Mouse (Mus musculus) T-helper 2 cell (primary cell): Measurements from ENCODE around the gene Utp20.
"Not testable (repeated sequence)": the region's sequence is repeated elsewhere in the genome, so short reads cannot be mapped to it uniquely, and the experiment has no call there.

ENCODE experiments used
- in situ Hi-C: fragments of 300-600 bp; cut with MboI, MseI; formaldehyde crosslinking; loops from one replicate; pipeline ENCODE4 v1.15.1; 2025; ENCODE audit warnings: high pct_unique_total_duplicates

The Utp20 gene

DNA sequence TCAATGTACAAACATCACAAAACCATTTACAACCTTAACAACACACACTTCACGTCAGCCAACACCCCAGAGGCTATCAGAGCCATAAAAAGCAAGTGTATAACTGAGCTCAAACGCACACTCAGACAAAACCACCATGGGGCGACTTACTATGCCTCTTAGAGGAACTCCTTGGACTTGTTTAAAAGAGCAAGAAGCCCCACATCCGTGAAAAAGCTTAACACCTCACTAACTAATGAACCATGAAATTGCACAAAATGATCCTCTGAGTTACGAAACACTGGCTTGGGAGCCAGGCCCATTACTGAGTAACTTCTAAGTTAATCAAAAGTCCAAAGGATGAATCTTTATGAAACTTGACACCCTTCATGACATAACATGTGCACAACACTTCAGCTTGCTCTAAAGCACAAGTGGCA, 42.1 kb downstream of the Utp20 start:
- in situ Hi-C loops = loop anchor here (25.0 kb wide), 1 partner anchor 547 kb away; no protein-coding TSS in a partner anchor

DNA sequence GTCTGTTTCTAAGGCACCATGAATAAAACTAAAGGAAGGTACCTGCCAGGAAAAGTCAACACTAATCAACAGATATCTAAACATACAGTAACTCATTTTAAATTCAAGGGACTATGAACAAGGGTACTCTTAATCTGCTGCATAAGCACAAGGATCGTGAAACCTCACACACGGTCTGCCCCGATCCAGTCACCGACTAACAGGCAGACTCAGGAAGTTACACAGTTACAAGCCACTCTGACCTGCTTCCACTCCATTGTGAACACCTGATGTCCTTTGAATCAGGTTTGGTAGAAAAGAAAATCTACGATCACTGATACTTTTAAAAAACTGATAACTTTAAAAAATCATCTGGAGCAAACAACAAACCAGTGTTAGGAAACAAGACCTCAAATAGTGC, 42.7 kb downstream of the Utp20 start:
- in situ Hi-C loops = loop anchor here (25.0 kb wide), 1 partner anchor 547 kb away; no protein-coding TSS in a partner anchor

DNA sequence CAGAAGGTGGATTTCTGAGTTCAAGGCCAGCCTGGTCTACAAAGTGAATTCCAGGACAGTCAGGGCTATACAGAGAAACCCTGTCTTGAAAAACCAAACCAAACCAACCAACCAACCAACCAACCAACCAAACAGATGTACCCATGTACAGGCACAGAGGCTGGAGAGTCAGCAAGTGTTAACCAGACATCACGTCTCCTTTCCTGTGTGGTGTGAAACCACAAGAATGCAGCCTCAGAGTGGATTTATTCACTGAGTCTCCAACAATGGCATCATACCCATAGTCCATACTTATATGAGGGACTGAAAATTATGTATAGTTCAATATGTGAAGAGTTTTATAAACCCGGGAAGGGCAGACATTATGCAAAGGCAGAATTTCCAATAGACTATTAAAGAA, 43.5 kb downstream of the Utp20 start:
- in situ Hi-C loops = loop anchor here (25.0 kb wide), 1 partner anchor 546 kb away; no protein-coding TSS in a partner anchor

DNA sequence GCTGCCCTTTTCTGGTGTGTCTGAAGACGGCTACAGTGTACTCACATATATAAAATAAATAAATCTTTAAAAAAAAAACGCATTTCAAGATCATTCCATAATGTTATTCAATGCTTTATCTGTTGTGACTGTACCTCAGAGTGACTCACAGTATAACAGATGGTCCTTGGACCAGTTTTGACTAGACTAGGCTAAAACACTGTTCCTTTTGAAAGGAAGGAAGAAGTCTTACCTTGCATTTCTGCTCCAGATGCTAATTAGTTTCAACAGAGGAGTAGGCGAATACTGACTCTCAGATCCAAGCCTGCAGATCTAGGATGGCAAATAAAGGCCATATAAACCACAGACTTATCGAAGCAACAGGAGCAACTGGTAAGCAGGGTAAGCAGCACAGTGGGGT, 45.9 kb downstream of the Utp20 start:
- in situ Hi-C loops = loop anchor here (25.0 kb wide), 1 partner anchor 543 kb away; no protein-coding TSS in a partner anchor

DNA sequence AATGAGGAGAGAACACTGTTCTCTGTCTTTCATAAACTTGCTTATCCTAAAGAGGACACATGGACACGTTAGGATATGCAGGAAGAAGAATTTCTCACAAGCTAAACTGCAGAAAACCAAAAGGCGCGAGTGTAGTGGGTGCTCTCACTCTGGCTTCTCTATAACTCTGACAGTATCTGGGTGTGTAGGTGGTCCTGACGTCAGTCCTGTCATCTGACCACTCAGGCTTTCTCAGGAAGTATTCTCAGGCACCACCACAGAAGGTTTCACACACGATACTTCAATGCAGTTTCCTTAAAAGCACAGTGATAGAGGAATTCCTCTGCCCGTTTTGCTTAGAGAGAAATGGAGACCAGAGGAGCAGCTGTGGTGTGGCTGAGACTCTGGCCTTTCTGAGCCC, 50.4 kb downstream of the Utp20 start:
- in situ Hi-C loops = loop anchor here (25.0 kb wide), 1 partner anchor 539 kb away; no protein-coding TSS in a partner anchor

DNA sequence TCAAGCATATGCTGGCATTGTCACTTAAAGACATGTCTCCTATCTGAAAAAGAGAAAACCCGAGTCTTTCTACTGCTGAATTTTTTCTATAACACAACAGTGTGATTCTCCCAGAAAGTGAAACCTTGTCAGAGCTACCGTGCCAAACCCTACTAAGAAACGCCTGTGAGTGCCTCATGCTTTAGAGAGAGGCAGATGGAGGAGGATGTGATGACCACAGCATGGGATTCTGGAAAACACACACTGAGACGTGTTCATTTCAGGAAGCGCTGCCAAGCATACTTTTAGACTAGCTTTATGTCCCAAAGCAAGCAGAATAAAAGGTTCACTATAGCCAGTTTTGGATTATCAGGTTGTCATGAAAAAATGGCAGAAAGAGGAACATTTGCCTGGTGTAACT, 53.6 kb downstream of the Utp20 start:
- in situ Hi-C loops = not testable (repeated sequence)

DNA sequence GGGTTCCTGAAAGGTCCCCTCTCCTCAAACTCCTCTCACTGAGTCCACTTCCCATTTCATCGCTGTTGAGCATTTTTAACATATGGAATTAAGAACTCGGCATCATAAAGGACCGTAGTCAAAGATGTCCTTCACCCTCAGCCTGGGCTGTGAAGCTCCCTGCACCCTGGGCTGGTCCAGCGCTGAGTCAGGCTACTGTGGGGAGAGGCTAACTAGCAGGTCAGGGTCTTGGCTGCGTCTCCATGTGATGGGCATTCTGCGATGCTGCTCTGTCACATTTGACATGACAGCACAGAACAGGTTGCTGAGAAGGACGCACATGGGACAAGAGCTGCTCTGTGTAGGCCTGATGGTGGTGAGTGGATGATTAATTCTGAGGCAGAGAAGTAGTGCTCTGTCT, 56.9 kb downstream of the Utp20 start:
- in situ Hi-C loops = no loop called here

DNA sequence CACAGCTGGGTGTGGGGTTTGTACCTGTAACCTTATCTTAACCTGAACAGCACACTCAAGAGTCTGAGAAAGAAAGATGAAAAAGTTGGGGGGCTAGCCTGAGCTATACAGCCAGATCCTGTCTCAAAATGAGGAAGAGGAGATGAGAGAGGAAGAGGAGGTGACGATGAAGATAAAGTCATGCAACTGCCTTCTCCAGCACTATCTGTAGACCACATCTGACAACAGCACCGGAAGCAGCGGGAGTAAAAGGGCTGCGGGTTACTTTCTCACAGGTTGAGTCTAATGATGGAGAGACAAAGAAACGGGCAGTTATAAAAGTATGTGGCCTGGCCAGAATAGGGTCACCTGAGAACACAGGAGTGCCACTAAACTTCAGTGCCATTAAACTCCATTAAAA, 57.6 kb downstream of the Utp20 start:
- in situ Hi-C loops = no loop called here

DNA sequence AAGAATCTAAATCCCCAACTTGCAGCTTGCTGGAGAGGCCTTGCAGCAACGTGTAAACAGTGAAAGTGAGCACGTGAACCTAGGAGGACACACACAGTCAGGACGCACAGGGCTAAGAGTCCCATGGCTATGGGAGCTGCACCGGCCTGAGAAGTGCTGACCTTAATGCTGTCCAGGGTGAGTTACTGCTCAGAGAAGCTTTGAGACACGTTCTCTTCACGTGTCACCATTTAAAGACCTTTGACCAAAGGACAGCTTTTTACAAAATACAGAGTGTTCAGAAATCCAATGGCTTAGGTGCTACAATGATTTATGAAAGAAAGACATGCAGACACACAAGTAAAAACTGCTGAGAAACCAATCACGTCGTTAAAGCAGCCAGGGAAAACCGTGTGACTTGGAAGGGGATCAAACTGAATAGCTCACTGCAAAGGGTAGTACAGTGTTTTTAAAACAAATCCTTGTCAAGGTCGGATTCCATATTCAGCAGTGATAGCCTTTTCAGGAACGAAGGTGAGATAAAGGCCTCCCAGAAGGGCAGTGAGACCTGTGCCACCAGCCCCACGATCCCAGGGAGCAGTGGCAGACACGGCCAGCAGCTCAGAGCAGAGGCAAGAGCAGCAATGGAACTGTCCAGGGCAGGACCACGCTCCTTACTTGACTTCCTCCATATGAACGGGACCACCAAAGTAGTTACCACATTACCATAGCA, 61.0 kb downstream of the Utp20 start:
- in situ Hi-C loops = no loop called here

DNA sequence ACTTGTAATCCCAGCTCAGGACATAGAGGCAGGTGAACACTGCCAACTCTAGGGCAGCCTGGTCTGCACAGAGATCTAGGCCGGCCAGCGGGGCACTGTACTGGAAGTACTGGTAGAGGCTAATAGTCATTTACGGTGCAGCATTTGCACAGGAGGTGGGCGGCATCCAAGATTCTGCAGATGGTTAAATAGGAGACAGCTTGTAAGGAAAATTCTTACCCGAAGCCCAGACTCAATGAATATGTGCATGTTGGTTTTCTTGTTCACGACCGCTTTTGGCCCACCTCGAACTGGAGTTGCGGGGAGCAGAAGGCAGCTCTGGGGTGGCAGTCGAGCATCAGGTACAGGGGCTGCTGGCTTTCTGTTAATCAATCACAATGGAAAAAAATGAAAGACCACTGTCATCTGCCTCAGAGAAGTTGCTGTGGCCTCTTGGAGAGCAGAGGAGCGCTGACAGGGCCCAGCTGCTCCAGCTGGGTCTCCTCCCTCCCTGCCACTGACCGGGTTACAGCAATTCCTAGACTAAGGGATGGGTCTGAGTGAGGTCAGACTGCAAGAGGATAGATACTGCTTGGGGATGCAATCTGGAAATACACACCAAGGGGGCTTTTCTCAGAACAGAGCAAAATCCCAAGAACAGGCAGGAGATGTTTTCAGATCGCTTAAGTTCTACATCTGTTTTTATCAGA, 64.9 kb downstream of the Utp20 start:
- in situ Hi-C loops = no loop called here

DNA sequence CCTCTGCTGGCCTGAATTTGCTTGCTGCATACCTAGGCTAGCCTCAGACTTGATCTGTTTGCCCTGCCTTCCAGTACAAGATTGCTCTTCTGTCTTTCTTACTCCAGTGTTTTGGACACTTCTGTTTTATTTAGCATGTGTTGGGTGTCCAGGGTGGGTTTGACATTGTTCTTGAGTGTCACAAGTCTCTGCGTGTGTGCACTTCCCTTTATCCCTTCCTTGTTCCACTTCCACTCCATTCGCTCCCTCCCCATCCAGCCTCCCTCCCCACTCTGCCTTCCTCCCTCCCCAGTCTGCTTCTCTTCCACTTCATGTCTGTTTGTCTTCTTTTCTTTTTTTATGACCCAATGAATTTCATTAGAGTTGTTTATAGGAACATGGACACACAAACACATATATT, 85.2 kb downstream of the Utp20 start:
- in situ Hi-C loops = no loop called here

DNA sequence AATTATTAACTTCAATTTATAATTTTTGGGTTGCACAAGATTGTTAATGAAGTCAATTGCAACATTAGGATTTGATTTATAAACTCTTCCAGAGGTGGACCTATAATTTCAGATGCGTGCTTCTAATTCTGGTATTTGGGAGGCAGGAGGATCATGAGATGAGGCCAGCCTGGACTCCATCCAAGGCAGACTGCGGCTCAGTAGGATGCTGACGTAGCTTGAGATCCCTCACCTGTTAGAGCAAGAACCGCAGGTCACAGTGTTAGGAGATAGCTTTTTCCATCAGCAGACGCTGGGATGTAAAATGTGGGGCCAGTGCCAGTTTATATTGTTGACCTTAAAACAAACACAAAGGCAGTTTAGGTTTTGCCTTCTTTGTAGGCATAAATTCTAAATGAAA, 85.8 kb downstream of the Utp20 start:
- in situ Hi-C loops = no loop called here

DNA sequence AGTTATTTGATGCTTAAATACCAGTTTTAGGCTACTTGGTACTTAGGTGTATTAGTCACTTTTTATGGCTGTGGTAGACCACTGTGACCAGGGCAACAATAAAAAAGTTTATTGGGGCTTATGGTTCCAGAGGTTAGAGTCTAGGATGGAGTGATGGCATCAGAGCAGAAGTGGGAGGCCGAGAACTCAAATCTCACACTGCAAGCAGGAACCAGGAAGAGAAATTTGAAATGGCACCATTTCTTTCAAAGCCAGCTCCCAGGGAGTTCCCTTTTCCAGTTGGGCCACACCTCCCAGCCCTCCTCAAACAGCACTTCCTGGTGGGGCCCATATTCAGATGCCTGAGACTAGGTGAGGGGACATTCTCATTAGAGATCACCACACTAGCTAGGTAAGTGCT, 86.8 kb downstream of the Utp20 start:
- in situ Hi-C loops = no loop called here

DNA sequence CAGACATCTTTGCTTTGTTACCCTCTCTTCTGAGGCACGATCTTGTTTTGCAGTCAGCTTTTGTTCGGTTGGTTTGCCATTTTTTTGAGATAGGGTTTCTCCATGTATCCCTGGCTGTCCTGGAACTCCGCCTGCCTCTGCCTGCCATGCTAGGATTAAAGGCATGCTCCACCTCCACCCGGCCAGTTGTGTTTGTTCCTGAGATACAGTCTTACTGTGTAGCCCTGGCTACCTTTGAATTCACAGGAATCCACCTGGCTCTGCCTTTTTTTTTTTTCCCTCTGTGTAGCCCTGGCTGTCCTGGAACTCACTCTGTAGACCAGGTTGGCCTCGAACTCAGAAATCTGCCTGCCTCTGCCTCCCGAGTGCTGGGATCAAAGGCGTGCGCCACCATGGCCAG, 87.5 kb downstream of the Utp20 start:
- in situ Hi-C loops = not testable (repeated sequence)

DNA sequence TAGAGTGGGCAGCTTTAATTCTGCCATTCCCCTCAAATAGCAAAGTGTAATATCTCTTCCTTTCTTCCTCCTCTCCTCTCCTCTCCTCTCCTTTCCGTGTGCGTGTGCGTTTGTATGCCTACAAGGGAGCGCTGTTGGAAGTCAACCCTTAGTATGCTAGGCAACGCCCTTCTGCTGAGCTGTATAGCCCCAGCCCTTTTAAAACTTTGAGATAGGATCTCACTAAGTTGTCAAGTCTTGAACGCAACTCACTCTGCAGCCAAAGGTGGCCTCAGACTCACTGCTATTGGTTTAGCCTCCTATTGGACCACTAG, 94.3 kb downstream of the Utp20 start:
- in situ Hi-C loops = loop anchor here (5.0 kb wide), 1 partner anchor 345 kb away; no protein-coding TSS in a partner anchor

DNA sequence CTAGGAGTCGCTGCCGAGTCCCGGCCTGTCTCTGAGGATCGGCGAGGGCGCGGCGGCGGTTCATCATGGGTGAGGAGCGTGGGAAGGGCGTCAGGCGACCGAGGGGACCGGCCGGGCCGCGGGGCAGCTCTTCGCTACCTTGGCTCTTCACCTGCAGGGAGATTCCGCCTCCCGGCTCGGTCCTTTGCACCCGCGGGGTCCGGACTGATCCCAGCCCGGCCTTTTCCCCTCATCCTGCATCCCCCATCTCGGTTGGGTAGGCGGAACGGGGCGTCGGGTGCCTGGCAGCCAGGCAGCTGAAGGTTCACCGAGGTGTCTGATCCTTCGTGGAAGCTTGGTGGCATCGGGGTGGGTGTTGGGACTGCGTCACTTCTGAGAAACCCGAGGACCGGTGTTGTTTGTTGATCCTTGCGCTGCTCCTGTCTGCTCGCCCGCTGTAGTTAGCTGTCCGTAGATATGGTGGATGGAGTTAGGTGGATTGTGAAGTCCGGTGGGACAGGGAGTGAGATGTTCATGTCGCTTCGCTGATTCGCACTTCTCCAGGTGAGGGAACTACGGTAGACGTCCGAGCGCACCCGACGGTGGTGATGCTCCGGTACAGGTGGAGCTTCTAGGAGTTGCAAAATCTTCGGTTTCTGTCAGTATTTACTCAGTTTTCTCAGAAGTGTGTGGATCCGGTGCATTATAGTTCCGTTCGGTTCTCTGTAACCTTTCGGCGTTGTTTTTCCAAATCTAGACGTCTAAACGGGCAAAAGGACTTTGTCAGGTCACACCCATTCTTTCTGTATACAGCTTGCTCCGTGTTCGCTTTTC, 94.9 kb downstream of the Utp20 start:
- in situ Hi-C loops = loop anchor here (5.0 kb wide), 1 partner anchor 344 kb away; no protein-coding TSS in a partner anchor

DNA sequence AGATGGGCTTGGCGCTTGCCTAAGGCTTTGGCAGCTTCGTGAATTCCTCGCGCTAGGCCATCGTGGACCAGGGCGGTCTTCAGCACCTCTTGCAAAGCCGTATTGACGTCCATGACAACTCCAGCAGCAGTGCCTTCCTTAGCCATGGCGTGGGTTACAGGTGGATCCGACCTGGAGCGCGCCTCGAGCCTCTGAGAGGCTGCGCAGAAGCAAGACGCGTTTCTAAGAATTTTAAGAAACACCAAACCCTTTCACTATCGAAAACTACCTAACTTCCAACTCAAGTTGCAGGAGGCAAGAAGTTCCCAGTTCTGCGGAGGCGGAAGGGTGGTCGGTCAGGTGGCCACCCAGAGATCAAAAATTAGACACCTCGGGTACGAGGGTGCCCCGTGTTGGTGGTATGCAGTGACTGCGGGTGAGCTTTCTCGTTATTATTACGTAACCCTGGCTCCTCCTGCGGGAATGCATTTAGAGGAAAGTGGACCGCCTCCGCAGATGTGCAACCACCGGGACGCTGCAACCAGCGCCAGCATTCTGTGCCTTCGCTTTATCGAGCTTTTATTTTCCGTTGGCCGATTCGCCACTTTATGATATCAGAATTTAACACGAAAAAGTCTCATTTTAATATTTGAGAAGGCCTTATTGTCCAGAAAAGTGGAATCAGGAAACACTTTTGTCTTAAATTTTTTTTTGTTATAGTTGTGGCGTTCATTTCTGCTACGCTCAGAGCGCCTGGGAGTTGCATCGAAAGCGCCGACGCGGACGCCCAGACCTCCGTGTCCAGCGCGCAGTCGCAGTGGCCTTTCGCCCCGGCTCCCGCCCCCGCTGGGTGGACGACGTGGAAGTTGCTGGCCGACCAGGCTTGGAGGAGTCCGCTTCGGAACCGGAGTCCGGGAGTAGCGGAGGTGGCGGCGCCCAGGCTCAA, 95.8 kb downstream of the Utp20 start, which contains the start of gene Arl1:
Arl1 (plus strand) TSS at position 288 of the 925 bp plus-strand sequence.
- in situ Hi-C loops = loop anchor here (5.0 kb wide), 1 partner anchor 344 kb away; no protein-coding TSS in a partner anchor

DNA sequence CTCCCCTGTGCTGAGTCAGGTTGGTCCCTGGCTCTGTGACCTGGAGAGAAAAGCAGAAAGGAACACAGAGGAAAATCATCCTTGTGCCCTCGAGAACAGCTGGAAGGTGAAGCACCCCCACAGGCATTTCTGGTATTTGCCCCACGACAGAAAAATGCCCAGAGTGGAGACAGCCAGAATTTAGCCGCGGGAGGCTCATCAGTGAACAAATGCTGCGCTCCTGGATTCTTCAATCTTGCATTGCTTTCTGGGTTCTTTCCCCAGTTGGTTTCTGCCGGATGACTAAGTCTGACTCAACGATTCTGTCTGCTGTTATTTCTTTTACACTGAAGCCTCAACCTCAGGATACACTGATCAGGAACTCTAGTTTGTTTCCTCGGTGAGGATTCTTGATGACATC, 98.4 kb downstream of the Utp20 start:
- in situ Hi-C loops = no loop called here

DNA sequence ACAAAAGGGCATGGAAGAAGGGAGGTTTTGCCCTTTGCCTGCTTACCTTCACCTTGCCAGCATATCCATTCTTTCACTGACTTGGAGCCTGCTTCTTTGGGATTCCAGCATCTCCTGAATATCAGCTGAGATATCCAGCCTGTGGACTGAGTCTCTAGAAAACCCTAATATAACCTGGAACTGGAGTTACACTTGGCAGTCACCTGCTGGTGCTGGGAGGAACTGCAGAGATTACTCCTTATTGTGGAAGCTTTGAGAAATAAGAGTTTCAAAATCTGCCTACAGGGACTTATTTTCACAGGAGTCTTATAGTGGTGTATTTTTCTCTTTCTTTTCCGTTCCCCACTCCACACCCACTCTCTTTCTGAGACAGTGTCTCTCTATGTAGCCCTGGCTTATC, 99.5 kb downstream of the Utp20 start:
- in situ Hi-C loops = no loop called here

DNA sequence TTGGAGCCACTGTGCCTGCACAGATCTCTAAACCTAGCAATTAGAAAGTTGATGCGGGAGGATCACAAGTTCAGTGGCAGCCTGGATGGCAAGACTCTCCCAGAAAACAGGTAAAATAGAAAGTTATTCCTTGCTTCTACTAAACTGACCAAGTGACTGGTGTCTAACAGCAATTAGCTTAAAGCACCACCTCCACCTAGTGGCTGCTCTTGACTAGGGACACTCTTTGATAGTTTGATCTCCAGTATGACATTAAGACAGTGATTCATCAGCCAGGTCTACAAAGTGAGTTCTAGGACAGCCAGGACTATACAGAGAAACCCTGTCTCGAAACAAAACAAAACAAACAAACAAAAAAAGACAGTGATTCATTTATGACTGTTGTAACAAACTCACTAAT, 101.3 kb downstream of the Utp20 start:
- in situ Hi-C loops = no loop called here

DNA sequence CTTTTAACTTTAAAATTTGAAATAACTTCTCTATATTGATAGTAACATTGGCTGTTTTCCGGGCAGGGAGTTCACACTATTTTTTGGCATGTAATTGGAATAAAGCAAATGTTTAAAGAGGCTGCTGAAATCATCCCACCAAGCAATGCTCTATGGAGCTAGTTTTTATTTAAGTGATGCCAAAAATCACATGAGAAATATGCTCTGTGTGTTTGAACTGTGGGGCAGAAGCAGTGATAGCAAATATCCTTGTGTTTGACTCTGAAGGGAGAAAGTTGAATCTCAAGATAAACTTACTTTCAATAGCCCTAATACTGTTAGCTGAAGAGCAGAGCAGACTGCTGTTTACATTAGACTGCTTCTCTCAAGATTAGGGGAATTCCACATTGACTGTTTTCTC, 107.0 kb downstream of the Utp20 start:
- in situ Hi-C loops = no loop called here
